Mouse (Mus musculus): ENCODE results near the gene Prrx2. TPM values are rescaled to one million over a fixed set of nuclear protein-coding genes. Genes with fewer than 3 reads are reported as not detected.
A peak's percentile ranks its signal among the peaks of the same experiment; 100 is the strongest.

Prrx2 gene
- polyA plus RNA-seq, 1 experiment from 2014 or later, result 14.1 TPM

DNA sequence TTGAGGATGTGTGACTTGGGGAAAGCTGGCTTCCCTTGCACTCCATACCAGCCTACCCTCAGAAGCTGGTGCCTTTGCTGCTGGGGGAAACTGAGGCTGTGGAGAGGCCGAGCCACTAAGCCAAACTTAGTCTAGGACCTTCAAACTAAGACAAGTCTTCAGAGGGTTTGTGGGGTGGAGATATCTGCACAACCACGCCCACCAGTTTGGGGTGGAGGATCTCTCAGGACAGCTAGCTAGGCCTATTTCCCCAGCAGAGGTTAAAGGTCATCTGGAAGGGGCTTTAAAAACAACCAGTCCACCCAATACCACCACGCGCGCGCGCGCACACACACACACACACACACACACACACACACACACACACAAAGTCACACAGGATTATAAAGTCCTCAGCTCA, 11.5 kb downstream of the Prrx2 start:
- no peaks in the 10 kb centered on the region for H3K36me3 ChIP-seq
- H3K9me3 ChIP-seq (replicated peaks), result no peaks in the 10 kb centered on the region
- ATAC-seq (replicated peaks; ENCODE audit: insufficient number of reproducible peaks, insufficient read depth, low FRiP score, low read depth), result no peak
- WGBS, result 26% methylated on average over 8 of the region's 8 CpGs
- 0 out of 2 replicates have a peak, but pooled peaks cover 5% of the 10 kb centered on the region for H3K27me3 ChIP-seq
- H3K4me1 ChIP-seq (replicated peaks), result peaks cover 46% of the 10 kb centered on the region
- peak overlapping the region; percentile 63 for H3K27ac ChIP-seq
- peak overlapping the region; percentile 61 for H3K4me3 ChIP-seq
- H3K9ac ChIP-seq, result peak overlapping the region; percentile 67
- peak overlapping the region; percentile 80 for H3K4me2 ChIP-seq

- no peak overlapping the region for H3K9ac ChIP-seq
- peak overlapping the region; percentile 9 for H3K4me3 ChIP-seq
- ATAC-seq (replicated peaks; ENCODE audit: insufficient number of reproducible peaks, insufficient read depth, low FRiP score, low read depth), result peak; percentile 40; the same call in 1 of the 2 replicates
- H3K27me3 ChIP-seq, result 0 out of 2 replicates have a peak, but pooled peaks cover 5% of the 10 kb centered on the region
- peaks cover 50% of the 10 kb centered on the region for H3K4me1 ChIP-seq (replicated peaks)
- H3K4me2 ChIP-seq, result peak overlapping the region; percentile 80
- H3K27ac ChIP-seq, result peak overlapping the region; percentile 63
- 11% methylated on average over 6 of the region's 6 CpGs for WGBS
- H3K36me3 ChIP-seq, result no peaks in the 10 kb centered on the region
- no peaks in the 10 kb centered on the region for H3K9me3 ChIP-seq (replicated peaks)
Observed at GRCm38 (mm10) chr2:30846723-30847122, 12.0 kb downstream of the Prrx2 start.

DNA sequence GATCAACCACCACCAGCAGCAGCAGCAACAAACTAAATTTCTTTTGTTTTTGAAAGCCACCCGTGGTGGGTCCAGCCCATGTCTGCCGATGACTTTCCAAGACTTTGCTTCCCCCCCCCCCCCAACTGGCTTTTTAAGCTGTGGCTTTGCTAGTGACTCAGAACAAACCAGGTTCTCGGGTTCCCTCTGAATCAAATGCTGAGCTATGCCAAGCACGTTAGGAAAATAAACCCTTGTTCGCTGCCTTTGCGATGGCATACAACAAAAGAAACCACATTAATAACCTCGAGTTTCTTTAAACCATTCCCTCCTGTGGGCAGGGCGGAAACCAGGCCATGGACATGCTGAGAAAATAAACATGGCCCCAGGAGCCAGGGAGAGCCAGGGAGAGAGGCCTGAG, 13.4 kb downstream of the Prrx2 start:
- no peak for ATAC-seq (replicated peaks; ENCODE audit: insufficient number of reproducible peaks, insufficient read depth, low FRiP score, low read depth)
- no peak overlapping the region for H3K9ac ChIP-seq
- no peak overlapping the region for H3K4me3 ChIP-seq
- no peaks in the 10 kb centered on the region for H3K9me3 ChIP-seq (replicated peaks)
- no peak overlapping the region for H3K27ac ChIP-seq
- no peak overlapping the region for H3K4me2 ChIP-seq
- WGBS, result 70% methylated on average over 8 of the region's 8 CpGs
- H3K36me3 ChIP-seq, result no peaks in the 10 kb centered on the region
- 0 out of 2 replicates have a peak, but pooled peaks cover 5% of the 10 kb centered on the region for H3K27me3 ChIP-seq
- peaks cover 52% of the 10 kb centered on the region for H3K4me1 ChIP-seq (replicated peaks)

GRCm38 (mm10) chr2:30850581-30850980, 15.8 kb downstream of the Prrx2 start:
- Histone ChIP-seq H3K4me2 (no peak overlapping the region), H3K9ac (no peak overlapping the region), H3K27ac (no peak overlapping the region), H3K27me3 (no peaks in the 10 kb centered on the region), H3K9me3 (replicated peaks) (no peaks in the 10 kb centered on the region), H3K36me3 (no peaks in the 10 kb centered on the region), H3K4me3 (no peak overlapping the region), H3K4me1 (replicated peaks) (peaks cover 48% of the 10 kb centered on the region)
- no peak for ATAC-seq (replicated peaks; ENCODE audit: insufficient number of reproducible peaks, insufficient read depth, low FRiP score, low read depth)
- WGBS, result 26% methylated on average over 6 of the region's 6 CpGs

DNA sequence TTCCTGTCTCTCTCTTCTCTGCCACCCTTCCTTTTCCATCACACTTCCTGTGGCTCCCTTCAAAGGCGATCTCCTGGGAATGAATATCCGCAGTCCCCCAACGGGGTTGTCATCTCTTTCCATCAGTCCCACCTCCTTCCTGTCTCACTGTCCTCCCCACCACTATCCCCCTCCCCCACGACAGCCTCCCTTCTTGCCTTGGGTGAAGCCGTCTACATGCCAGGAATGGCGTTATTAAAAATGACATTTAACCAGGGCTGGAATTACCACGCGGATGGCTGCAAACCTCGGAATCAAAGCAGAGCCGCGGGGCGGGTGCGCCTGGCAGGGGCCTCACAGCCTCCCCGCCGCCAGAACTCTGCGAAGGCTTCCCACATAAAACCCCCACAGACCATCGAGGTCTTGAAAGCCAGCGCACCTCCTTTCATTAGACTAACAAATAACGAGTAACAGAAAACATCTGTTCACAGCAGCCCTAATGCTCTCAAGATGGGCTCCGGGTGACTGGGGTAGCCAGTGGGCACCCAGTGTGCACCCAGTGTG, 18.1 kb downstream of the Prrx2 start:
- H3K4me3 ChIP-seq, result no peak overlapping the region
- H3K9me3 ChIP-seq (replicated peaks), result no peaks in the 10 kb centered on the region
- no peak for ATAC-seq (replicated peaks; ENCODE audit: insufficient number of reproducible peaks, insufficient read depth, low FRiP score, low read depth)
- 33% methylated on average over 20 of the region's 20 CpGs for WGBS
- H3K4me2 ChIP-seq, result no peak overlapping the region
- no peaks in the 10 kb centered on the region for H3K27me3 ChIP-seq
- peaks cover 30% of the 10 kb centered on the region for H3K4me1 ChIP-seq (replicated peaks)
- no peak overlapping the region for H3K27ac ChIP-seq
- no peak overlapping the region for H3K9ac ChIP-seq
- H3K36me3 ChIP-seq, result no peaks in the 10 kb centered on the region

DNA sequence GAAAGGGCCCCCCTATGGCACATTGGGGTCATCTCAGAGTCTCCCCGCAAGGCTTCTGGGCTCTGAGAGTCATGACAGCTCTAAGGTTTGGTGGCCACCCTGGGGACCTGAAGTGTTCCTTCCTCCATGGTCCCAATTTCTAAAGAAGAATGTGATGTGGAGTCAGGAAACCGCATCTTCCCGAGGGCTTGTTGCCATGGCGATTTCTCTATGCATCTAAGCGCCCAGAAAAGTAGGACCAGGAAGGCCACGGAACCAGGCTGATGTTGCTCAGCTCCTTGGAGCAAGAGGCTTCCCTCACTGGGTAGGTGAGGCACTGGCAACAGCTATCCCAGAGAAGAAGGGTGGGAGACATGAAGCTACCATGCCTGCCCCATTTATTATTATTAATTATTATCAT, 22.3 kb downstream of the Prrx2 start:
- no peaks in the 10 kb centered on the region for H3K9me3 ChIP-seq (replicated peaks)
- no peak overlapping the region for H3K4me2 ChIP-seq
- 80% methylated on average over 6 of the region's 6 CpGs for WGBS
- H3K27ac ChIP-seq, result no peak overlapping the region
- ATAC-seq (replicated peaks; ENCODE audit: insufficient number of reproducible peaks, insufficient read depth, low FRiP score, low read depth), result no peak
- H3K27me3 ChIP-seq, result no peaks in the 10 kb centered on the region
- no peaks in the 10 kb centered on the region for H3K36me3 ChIP-seq
- H3K9ac ChIP-seq, result no peak overlapping the region
- H3K4me1 ChIP-seq (replicated peaks), result peaks cover 25% of the 10 kb centered on the region
- no peak overlapping the region for H3K4me3 ChIP-seq

DNA sequence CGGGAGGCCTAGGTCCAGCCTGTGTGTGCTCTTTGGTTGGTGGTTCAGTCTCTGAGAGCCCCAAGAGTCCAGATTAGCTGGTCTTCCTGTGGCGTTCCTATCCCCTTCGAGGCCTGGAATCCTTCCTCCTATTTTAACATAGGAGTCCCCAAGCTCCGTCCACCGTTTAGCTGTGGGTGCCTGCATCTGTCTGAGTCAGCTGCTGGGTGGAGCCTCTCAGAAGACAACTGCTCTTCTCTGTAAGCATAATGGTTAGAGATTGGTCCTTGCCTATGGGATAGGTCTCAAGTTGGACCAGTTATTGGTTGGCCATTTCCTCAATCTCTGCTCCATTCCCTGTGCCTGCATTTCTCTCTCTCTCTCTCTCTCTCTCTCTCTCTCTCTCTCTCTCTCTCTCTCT, 25.0 kb downstream of the Prrx2 start:
- ATAC-seq (replicated peaks; ENCODE audit: insufficient number of reproducible peaks, insufficient read depth, low FRiP score, low read depth), result no peak
- Histone ChIP-seq H3K9me3 (replicated peaks) (no peaks in the 10 kb centered on the region), H3K4me2 (no peak overlapping the region), H3K36me3 (no peaks in the 10 kb centered on the region), H3K4me1 (replicated peaks) (peaks cover 33% of the 10 kb centered on the region), H3K27me3 (no peaks in the 10 kb centered on the region), H3K27ac (no peak overlapping the region), H3K4me3 (no peak overlapping the region), H3K9ac (no peak overlapping the region)
- WGBS, result 53% methylated on average over 5 of the region's 5 CpGs

- no peaks in the 10 kb centered on the region for H3K27me3 ChIP-seq
- peaks cover 38% of the 10 kb centered on the region for H3K4me1 ChIP-seq (replicated peaks)
- no peaks in the 10 kb centered on the region for H3K36me3 ChIP-seq
- WGBS, result 71% methylated on average over 4 of the region's 4 CpGs
- H3K4me3 ChIP-seq, result no peak overlapping the region
- ATAC-seq (replicated peaks; ENCODE audit: insufficient number of reproducible peaks, insufficient read depth, low FRiP score, low read depth), result no peak
- no peak overlapping the region for H3K4me2 ChIP-seq
- no peak overlapping the region for H3K27ac ChIP-seq
- no peak overlapping the region for H3K9ac ChIP-seq
- H3K9me3 ChIP-seq (replicated peaks), result no peaks in the 10 kb centered on the region
Observed at GRCm38 (mm10) chr2:30862081-30862480, 27.3 kb downstream of the Prrx2 start.

GRCm38 (mm10) chr2:30863574-30863973, 28.8 kb downstream of the Prrx2 start:
- Histone ChIP-seq H3K27me3 (no peaks in the 10 kb centered on the region), H3K36me3 (no peaks in the 10 kb centered on the region), H3K9ac (no peak overlapping the region), H3K4me1 (replicated peaks) (peaks cover 34% of the 10 kb centered on the region), H3K4me3 (no peak overlapping the region), H3K27ac (peak overlapping the region; percentile 70), H3K4me2 (no peak overlapping the region), H3K9me3 (replicated peaks) (no peaks in the 10 kb centered on the region)
- WGBS, result 30% methylated on average over 9 of the region's 9 CpGs
- ATAC-seq (replicated peaks; ENCODE audit: insufficient number of reproducible peaks, insufficient read depth, low FRiP score, low read depth), result 0 out of 2 replicates have a peak, but pooled peaks have one; percentile 25

- Histone ChIP-seq H3K4me1 (replicated peaks) (peaks cover 26% of the 10 kb centered on the region), H3K4me3 (peak overlapping the region; percentile 34), H3K9me3 (replicated peaks) (no peaks in the 10 kb centered on the region), H3K27ac (peak overlapping the region; percentile 70; the same call in 1 of the 2 replicates), H3K4me2 (peak overlapping the region; percentile 58), H3K27me3 (no peaks in the 10 kb centered on the region), H3K9ac (peak overlapping the region; percentile 32), H3K36me3 (no peaks in the 10 kb centered on the region)
- 0 out of 2 replicates have a peak, but pooled peaks have one; percentile 5 for ATAC-seq (replicated peaks; ENCODE audit: insufficient number of reproducible peaks, insufficient read depth, low FRiP score, low read depth)
- 14% methylated on average over 35 of the region's 35 CpGs for WGBS
Observed at GRCm38 (mm10) chr2:30864968-30865381, 30.2 kb downstream of the Prrx2 start.

DNA sequence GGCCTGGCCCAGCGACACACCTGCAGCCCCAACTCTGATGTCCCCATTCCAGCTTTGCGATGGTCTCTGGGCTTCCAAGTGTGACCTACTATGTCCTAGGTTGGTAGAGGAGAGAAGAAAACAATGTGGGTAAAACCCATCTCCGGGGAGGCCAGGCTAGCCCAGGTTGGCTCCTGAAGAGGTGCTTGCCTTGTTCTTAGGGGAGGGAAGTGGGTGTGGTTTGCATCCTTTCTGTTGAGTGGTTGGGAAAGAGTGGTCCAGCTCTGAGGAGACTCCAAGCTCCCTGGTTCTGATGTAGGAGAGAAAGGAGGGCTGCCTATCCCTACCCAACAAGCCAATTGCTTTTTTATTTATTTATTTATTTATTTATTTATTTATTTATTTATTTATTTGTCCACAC, 30.7 kb downstream of the Prrx2 start:
- peak overlapping the region; percentile 34; the same call in 1 of the 2 replicates for H3K4me3 ChIP-seq
- H3K36me3 ChIP-seq, result no peaks in the 10 kb centered on the region
- H3K9ac ChIP-seq, result no peak overlapping the region; the same call in 1 of the 2 replicates
- H3K4me2 ChIP-seq, result peak overlapping the region; percentile 58
- H3K27me3 ChIP-seq, result no peaks in the 10 kb centered on the region
- H3K4me1 ChIP-seq (replicated peaks), result peaks cover 26% of the 10 kb centered on the region
- ATAC-seq (replicated peaks; ENCODE audit: insufficient number of reproducible peaks, insufficient read depth, low FRiP score, low read depth), result no peak
- 70% methylated on average over 3 of the region's 3 CpGs for WGBS
- H3K27ac ChIP-seq, result 0 out of 2 replicates have a peak overlapping the region, but pooled peaks have one; percentile 70
- no peaks in the 10 kb centered on the region for H3K9me3 ChIP-seq (replicated peaks)

- Histone ChIP-seq H3K36me3 (no peaks in the 10 kb centered on the region), H3K4me1 (replicated peaks) (peaks cover 35% of the 10 kb centered on the region)
Observed at GRCm38 (mm10) chr2:30870863-30871262, 36.1 kb downstream of the Prrx2 start.

More at GRCm38 (mm10) chr2:30870863-30871262, 36.1 kb downstream of the Prrx2 start:
- ATAC-seq (replicated peaks; ENCODE audit: insufficient number of reproducible peaks, insufficient read depth, low FRiP score, low read depth), result no peak
- H3K4me3 ChIP-seq, result no peak overlapping the region
- H3K27ac ChIP-seq, result no peak overlapping the region
- WGBS, result 71% methylated on average over 8 of the region's 8 CpGs
- H3K27me3 ChIP-seq, result no peaks in the 10 kb centered on the region
- H3K4me2 ChIP-seq, result no peak overlapping the region
- H3K9ac ChIP-seq, result no peak overlapping the region
- no peaks in the 10 kb centered on the region for H3K9me3 ChIP-seq (replicated peaks)

Data from heart, embryonic 15.5 days (tissue).